Mouse (Mus musculus) heart, embryonic 10.5 days (tissue): ENCODE results near the gene Znhit2. TPM values are rescaled to one million over a fixed set of nuclear protein-coding genes. Genes with fewer than 3 reads are reported as not detected.

ENCODE experiments used
- DNase-seq: peaks from one replicate; pipeline ENCODE4 v3.0.0-alpha.2; 2017; ENCODE audit warnings: low spot score
- H3K27ac ChIP-seq: fragments of 300-500 bp; sonication (generic); 2 replicates; pipeline ENCODE4 v1.5.1; 2016; ENCODE audit warnings: mild to moderate bottlenecking
- H3K27me3 ChIP-seq: fragments of 300-500 bp; sonication (generic); 2 replicates; pipeline ENCODE4 v1.6.1; 2016; ENCODE audit warnings: mild to moderate bottlenecking; ENCODE audit not compliant: poor library complexity, insufficient read depth, severe bottlenecking
- H3K36me3 ChIP-seq: fragments of 300-500 bp; sonication (generic); 2 replicates; pipeline ENCODE4 v1.6.1; 2016; ENCODE audit warnings: mild to moderate bottlenecking, moderate library complexity
- H3K4me1 ChIP-seq: fragments of 300-500 bp; sonication (generic); 2 replicates; pipeline ENCODE4 v1.6.1; 2016; ENCODE audit warnings: mild to moderate bottlenecking
- H3K4me3 ChIP-seq: fragments of 300-500 bp; sonication (generic); 2 replicates; pipeline ENCODE4 v1.5.1; 2016; ENCODE audit warnings: mild to moderate bottlenecking, moderate library complexity
- H3K9me3 ChIP-seq: fragments of 300-500 bp; sonication (generic); 2 replicates; pipeline ENCODE4 v1.6.1; 2016; ENCODE audit warnings: mild to moderate bottlenecking, moderate library complexity
- WGBS: fragments of 180-500 bp; shearing (Covaris S2); methylation state at CpG from one replicate; pipeline ENCODE4 v1.1.7; 2016; 5-methylcytosine and 5-hydroxymethylcytosine counted together
- polyA plus RNA-seq: library from polyadenylated mRNA; unstranded; fragments of >200 nt; fragmentation: Nextera tagmentation; extraction: Ambion mirVana; gene quantifications from 2 replicates; pipeline ENCODE4 v1.2.1, GENCODE M21; 2016

The Znhit2 gene
- polyA plus RNA-seq, 1 experiment from 2014 or later, result 33.4 TPM

GRCm38 (mm10) chr19:6054296-6054695 lies 6.7 kb upstream of the Znhit2 start:
- WGBS, result 88% methylated on average over 5 of the region's 5 CpGs
- DNase-seq, result no peak
- H3K4me3 ChIP-seq, result no peak overlapping the region
- H3K27ac ChIP-seq, result no peak overlapping the region
- H3K4me1 ChIP-seq, result peaks cover 17% of the 10 kb centered on the region
- no peaks in the 10 kb centered on the region for H3K9me3 ChIP-seq
- no peaks in the 10 kb centered on the region for H3K27me3 ChIP-seq
- H3K36me3 ChIP-seq, result peaks cover 78% of the 10 kb centered on the region

- peaks cover 23% of the 10 kb centered on the region for H3K4me1 ChIP-seq
- H3K4me3 ChIP-seq, result peak overlapping the region; percentile 91
- H3K9me3 ChIP-seq, result no peaks in the 10 kb centered on the region
- 0 out of 2 replicates have a peak overlapping the region, but pooled peaks have one; percentile 96 for H3K27ac ChIP-seq
- DNase-seq, result no peak
- no peaks in the 10 kb centered on the region for H3K27me3 ChIP-seq
- peaks cover 61% of the 10 kb centered on the region for H3K36me3 ChIP-seq
- 66% methylated on average over 4 of the region's 4 CpGs for WGBS
These were observed 4.3 kb upstream of the Znhit2 start for GRCm38 (mm10) chr19:6056696-6057095.

- Histone ChIP-seq H3K27ac (peak within 1 kb of the TSS; percentile 96), H3K4me3 (peak within 1 kb of the TSS; percentile 91), H3K36me3 (peaks cover 53% of the 10 kb centered on the region), H3K9me3 (no peaks in the 10 kb centered on the region), H3K4me1 (peaks cover 31% of the 10 kb centered on the region), H3K27me3 (no peaks in the 10 kb centered on the region)
- DNase-seq, result peak; percentile 99
- WGBS, result under 1% methylated on average over 63 of the region's 63 CpGs
These were observed 3.5 kb upstream of the Znhit2 start, which contains the start of the genes Mrpl49 and Fau for GRCm38 (mm10) chr19:6057313-6058096. Gene Mrpl49 (minus strand): TSS chr19:6057785. Gene Fau (plus strand): TSS chr19:6057844.

- peak overlapping the region; percentile 96 for H3K27ac ChIP-seq
- no peak for DNase-seq
- no peaks in the 10 kb centered on the region for H3K9me3 ChIP-seq
- whole genome bisulfite sequencing, result 28% methylated on average over 5 of the region's 5 CpGs
- peak overlapping the region; percentile 91 for H3K4me3 ChIP-seq
- H3K36me3 ChIP-seq, result peaks cover 43% of the 10 kb centered on the region
- H3K4me1 ChIP-seq, result peaks cover 40% of the 10 kb centered on the region
- H3K27me3 ChIP-seq, result no peaks in the 10 kb centered on the region
These were observed 2.5 kb upstream of the Znhit2 start for GRCm38 (mm10) chr19:6058513-6058912.

- DNase-seq, result no peak
- Histone ChIP-seq H3K4me3 (peak overlapping the region; percentile 91), H3K4me1 (peaks cover 42% of the 10 kb centered on the region), H3K27ac (no peak overlapping the region), H3K9me3 (no peaks in the 10 kb centered on the region), H3K27me3 (no peaks in the 10 kb centered on the region), H3K36me3 (peaks cover 38% of the 10 kb centered on the region)
- WGBS, result 83% methylated on average over 5 of the region's 5 CpGs
These were observed 2.0 kb upstream of the Znhit2 start for GRCm38 (mm10) chr19:6058966-6059365.

GRCm38 (mm10) chr19:6061641-6062302 lies 780 bp downstream of the Znhit2 start:
- Histone ChIP-seq H3K4me1 (peaks cover 42% of the 10 kb centered on the region), H3K27me3 (no peaks in the 10 kb centered on the region), H3K36me3 (peaks cover 15% of the 10 kb centered on the region), H3K4me3 (peak overlapping the region; percentile 82), H3K9me3 (no peaks in the 10 kb centered on the region), H3K27ac (peak overlapping the region; percentile 96)
- DNase-seq, result peak; percentile 83
- WGBS, result 2% methylated on average over 44 of the region's 44 CpGs

GRCm38 (mm10) chr19:6062418-6062817 lies 1.4 kb downstream of the Znhit2 start:
- Histone ChIP-seq H3K36me3 (peaks cover 15% of the 10 kb centered on the region), H3K9me3 (no peaks in the 10 kb centered on the region), H3K27me3 (no peaks in the 10 kb centered on the region), H3K27ac (peak overlapping the region; percentile 96), H3K4me1 (peaks cover 46% of the 10 kb centered on the region), H3K4me3 (peak overlapping the region; percentile 82)
- 76% methylated on average over 5 of the region's 5 CpGs for WGBS
- no peak for DNase-seq

GRCm38 (mm10) chr19:6063081-6063480 lies 2.1 kb downstream of the Znhit2 start:
- H3K27me3 ChIP-seq, result no peaks in the 10 kb centered on the region
- H3K4me3 ChIP-seq, result no peak overlapping the region
- peaks cover 15% of the 10 kb centered on the region for H3K36me3 ChIP-seq
- H3K9me3 ChIP-seq, result no peaks in the 10 kb centered on the region
- 88% methylated on average over 6 of the region's 6 CpGs for WGBS
- DNase-seq, result no peak
- no peak overlapping the region for H3K27ac ChIP-seq
- H3K4me1 ChIP-seq, result peaks cover 52% of the 10 kb centered on the region

- Histone ChIP-seq H3K27ac (peak overlapping the region; percentile 83), H3K36me3 (peaks cover 34% of the 10 kb centered on the region), H3K4me1 (peaks cover 45% of the 10 kb centered on the region), H3K4me3 (peak overlapping the region; percentile 66), H3K27me3 (no peaks in the 10 kb centered on the region), H3K9me3 (no peaks in the 10 kb centered on the region)
- WGBS, result 32% methylated on average over 5 of the region's 5 CpGs
- DNase-seq, result no peak
These were observed 5.6 kb downstream of the Znhit2 start for GRCm38 (mm10) chr19:6066571-6066970.

- under 1% methylated on average over 30 of the region's 30 CpGs for WGBS
- no peaks in the 10 kb centered on the region for H3K9me3 ChIP-seq
- peak overlapping the region; percentile 83 for H3K27ac ChIP-seq
- H3K4me1 ChIP-seq, result peaks cover 39% of the 10 kb centered on the region
- peak overlapping the region; percentile 66 for H3K4me3 ChIP-seq
- no peaks in the 10 kb centered on the region for H3K27me3 ChIP-seq
- H3K36me3 ChIP-seq, result peaks cover 36% of the 10 kb centered on the region
- peak; percentile 94 for DNase-seq
These were observed 6.2 kb downstream of the Znhit2 start for GRCm38 (mm10) chr19:6067011-6067723.

GRCm38 (mm10) chr19:6067724-6068415 lies 6.9 kb downstream of the Znhit2 start, which contains the start of gene Tm7sf2:
Gene Tm7sf2 (minus strand): TSS chr19:6068373.
- H3K4me3 ChIP-seq, result peak within 1 kb of the TSS; percentile 66
- peaks cover 32% of the 10 kb centered on the region for H3K4me1 ChIP-seq
- DNase-seq, result peak; percentile 97
- peaks cover 40% of the 10 kb centered on the region for H3K36me3 ChIP-seq
- WGBS, result 11% methylated on average over 33 of the region's 33 CpGs
- H3K27me3 ChIP-seq, result no peaks in the 10 kb centered on the region
- H3K27ac ChIP-seq, result peak within 1 kb of the TSS; percentile 83
- no peaks in the 10 kb centered on the region for H3K9me3 ChIP-seq

- Histone ChIP-seq H3K4me1 (peaks cover 24% of the 10 kb centered on the region), H3K27me3 (no peaks in the 10 kb centered on the region), H3K9me3 (no peaks in the 10 kb centered on the region), H3K27ac (no peak overlapping the region; the same call in 1 of the 2 replicates), H3K36me3 (peaks cover 49% of the 10 kb centered on the region), H3K4me3 (0 out of 2 replicates have a peak overlapping the region, but pooled peaks have one; percentile 18)
- WGBS, result 79% methylated on average over 4 of the region's 4 CpGs
- no peak for DNase-seq
These were observed 8.0 kb downstream of the Znhit2 start for GRCm38 (mm10) chr19:6068951-6069350.
